Mouse (Mus musculus) olfactory bulb, adult 2 months (tissue): ENCODE measurements around the gene Sncb.

Experiments
- CTCF ChIP-seq: fragments of 200-500 bp; IDR thresholded peaks from 2 replicates; pipeline ENCODE4 v1.5.1; 2012; ENCODE audit warnings: low read depth, mild to moderate bottlenecking, low read length, moderate library complexity; ENCODE audit not compliant: insufficient read depth
- POLR2A ChIP-seq: fragments of 200-500 bp; IDR thresholded peaks from 2 replicates; pipeline ENCODE4 v1.6.1; 2012; ENCODE audit warnings: mild to moderate bottlenecking, low read depth, low read length, moderate library complexity; ENCODE audit not compliant: insufficient read depth

GRCm38 (mm10) chr13:54781086-54781485 lies 14.7 kb upstream of the Sncb start:
- no peak for TF ChIP-seq CTCF
- no peak for TF ChIP-seq POLR2A
